Mouse (Mus musculus) kidney, adult 2 months (tissue): ENCODE measurements around the gene Ms4a13. TPM values are rescaled to one million over a fixed set of nuclear protein-coding genes. Genes with fewer than 3 reads are reported as not detected.
"Not testable (repeated sequence)": the region's sequence is repeated elsewhere in the genome, so short reads cannot be mapped to it uniquely, and the experiment has no call there.

Experiments
- DNase-seq: peaks from one replicate; pipeline ENCODE4 v3.0.0; 2021
- H3K27ac ChIP-seq: fragments of 200-500 bp; 2 replicates; pipeline ENCODE4 v1.5.1; 2012; ENCODE audit warnings: low read depth, low read length, control low read depth, inconsistent platforms; ENCODE audit not compliant: insufficient read depth
- H3K27me3 ChIP-seq: fragments of 200-500 bp; replicated peaks from 2 replicates; pipeline ENCODE4 v1.6.1; 2012; ENCODE audit warnings: mild to moderate bottlenecking, moderate library complexity, low read length, inconsistent platforms; ENCODE audit not compliant: control insufficient read depth, insufficient read depth
- H3K36me3 ChIP-seq: fragments of 200-500 bp; 2 replicates; pipeline ENCODE4 v1.6.1; 2012; ENCODE audit warnings: mild to moderate bottlenecking, moderate library complexity, low read length, inconsistent platforms; ENCODE audit not compliant: control insufficient read depth, insufficient read depth
- H3K4me1 ChIP-seq: fragments of 200-500 bp; 2 replicates; pipeline ENCODE4 v1.6.1; 2011; ENCODE audit warnings: low read length; ENCODE audit not compliant: control insufficient read depth, insufficient read depth
- H3K4me3 ChIP-seq: fragments of 200-500 bp; 2 replicates; pipeline ENCODE4 v1.5.1; 2011; ENCODE audit warnings: mild to moderate bottlenecking, low read depth, low read length, control low read depth; ENCODE audit not compliant: insufficient read depth
- CTCF ChIP-seq: fragments of 200-500 bp; conservative IDR thresholded peaks from 2 replicates; pipeline ENCODE4 v1.5.1; 2011; ENCODE audit warnings: low read depth, mild to moderate bottlenecking, control low read depth, low read length, moderate library complexity, mixed read lengths; ENCODE audit not compliant: insufficient read depth, insufficient read length
- POLR2A ChIP-seq: fragments of 200-500 bp; IDR thresholded peaks from one replicate; pipeline ENCODE4 v1.6.1; 2011; ENCODE audit warnings: low read depth, low read length, control low read depth
- WGBS: fragments of 180-500 bp; shearing (Covaris S2); methylation state at CpG from one replicate; pipeline ENCODE4 v1.1.7; 2018; 5-methylcytosine and 5-hydroxymethylcytosine counted together
- polyA plus RNA-seq: library from polyadenylated mRNA; depleted of rRNA; stranded (reverse); fragments of >200 nt; gene quantifications from 2 replicates; pipeline ENCODE4 v1.2.3, GENCODE M21; 2012; rRNA removed

Ms4a13 gene
- polyA plus RNA-seq, 1 experiment, result not detected

GRCm38 (mm10) chr19:11129702-11130101, 66.8 kb downstream of the Ms4a13 start:
- H3K27me3 ChIP-seq, result no peaks in the 10 kb centered on the region
- no peaks in the 10 kb centered on the region for H3K36me3 ChIP-seq
- WGBS, result 87% methylated on average over 1 of the region's 1 CpGs
- no peaks in the 10 kb centered on the region for H3K4me1 ChIP-seq
- no peak overlapping the region for H3K27ac ChIP-seq
- no peak for TF ChIP-seq CTCF
- no peak for TF ChIP-seq POLR2A
- no peak for DNase-seq
- no peak overlapping the region for H3K4me3 ChIP-seq

- not testable (repeated sequence) for H3K36me3 ChIP-seq, H3K4me1 ChIP-seq, H3K27ac ChIP-seq, H3K27me3 ChIP-seq
- peak; percentile 5 for DNase-seq
- WGBS, result under 1% methylated on average over 18 of the region's 38 CpGs
- peak overlapping the region; percentile 71 for H3K4me3 ChIP-seq
Measured at GRCm38 (mm10) chr19:11121016-11121420, 75.5 kb downstream of the Ms4a13 start.

Other genes starting within 250 kb of the Ms4a13 start
- 3.9 TPM in 2 replicates for gene Ccdc86, start 247.5 kb downstream of the Ms4a13 start, polyA plus RNA-seq
- gene Ms4a10, start 222.1 kb downstream of the Ms4a13 start, polyA plus RNA-seq, result 0.18 TPM in 1 of 2 replicates, not detected in the other
- not detected in 2 replicates for gene Ms4a15, start 203.5 kb downstream of the Ms4a13 start, polyA plus RNA-seq
- not detected in 2 replicates for gene Ms4a18, start 178.7 kb downstream of the Ms4a13 start, polyA plus RNA-seq
- 0.43 and 0.86 TPM in 2 replicates for gene Ms4a8a, start 115.6 kb downstream of the Ms4a13 start, polyA plus RNA-seq
- 0.10 TPM in 1 of 2 replicates, not detected in the other for gene 1700017D01Rik, start 65.9 kb downstream of the Ms4a13 start, polyA plus RNA-seq
- gene 1700025F22Rik, start 31.4 kb downstream of the Ms4a13 start, polyA plus RNA-seq, result not detected in 2 replicates
- gene Ms4a12, start 35.7 kb upstream of the Ms4a13 start, polyA plus RNA-seq, result not detected in 2 replicates
- gene Ms4a1, start 69.5 kb upstream of the Ms4a13 start, polyA plus RNA-seq, result 0.07 and 1.9 TPM in 2 replicates
- gene Ms4a5, start 87.1 kb upstream of the Ms4a13 start, polyA plus RNA-seq, result not detected in 2 replicates
- gene Ms4a14, start 117.7 kb upstream of the Ms4a13 start, polyA plus RNA-seq, result 0.08 TPM in 2 replicates
- gene Ms4a7, start 139.4 kb upstream of the Ms4a13 start, polyA plus RNA-seq, result 1.2 and 2.0 TPM in 2 replicates
- gene Ms4a4a, start 178.8 kb upstream of the Ms4a13 start, polyA plus RNA-seq, result 0.09 TPM in 1 of 2 replicates, not detected in the other
- gene Ms4a4c, start 208.0 kb upstream of the Ms4a13 start, polyA plus RNA-seq, result 0.24 and 1.7 TPM in 2 replicates
- gene Ms4a4b, start 246.8 kb upstream of the Ms4a13 start, polyA plus RNA-seq, result 1.4 and 12.3 TPM in 2 replicates